Mouse (Mus musculus) thymus, adult 2 months (tissue): Measurements from ENCODE around the gene Ccdc81.

ENCODE experiments used
- CTCF ChIP-seq: fragments of 200-500 bp; IDR thresholded peaks from 2 replicates; pipeline ENCODE4 v1.5.1; 2012; ENCODE audit warnings: mild to moderate bottlenecking, control low read depth, low read length, moderate library complexity, borderline replicate concordance; ENCODE audit not compliant: control insufficient read depth, poor library complexity, insufficient read depth; ENCODE audit errors: extremely low read depth
- POLR2A ChIP-seq: fragments of 200-500 bp; IDR thresholded peaks from 2 replicates; pipeline ENCODE4 v1.6.1; 2012; ENCODE audit warnings: mild to moderate bottlenecking, low read length, control low read depth, moderate library complexity; ENCODE audit not compliant: control insufficient read depth, poor library complexity, insufficient read depth; ENCODE audit errors: extremely low read depth

GRCm38 (mm10) chr7:89853131-89853530 is 50.3 kb downstream of the Ccdc81 start:
- TF ChIP-seq POLR2A (no peak), CTCF (no peak)
